In genomic region chr2:36048164-36048563, GRCm38 (mm10) we compare ENCODE assay signal across 8 mouse cellular contexts. TPM values are rescaled to one million over a fixed set of nuclear protein-coding genes. Genes with fewer than 3 reads are reported as not detected.
DNase-seq lines count a peak whose midpoint lies in the region; ATAC-seq and TF ChIP-seq lines count a peak whose summit lies in the region.

No protein-coding gene starts in this region.

- ATAC-seq in heart, embryonic 14.5 days (ENCODE audit: insufficient number of reproducible peaks, insufficient read depth, low FRiP score, low read depth), result no peak
- ATAC-seq in intestine, postnatal 0 days, result peak; percentile 74
- no peak for ATAC-seq in midbrain, postnatal 0 days (ENCODE audit: low FRiP score)

- H3K9ac ChIP-seq in heart, embryonic 14.5 days (ENCODE audit: low read length), result peak overlapping the region; percentile 96
- peak overlapping the region; percentile 79 for H3K9ac ChIP-seq in intestine, postnatal 0 days (ENCODE audit: low read depth, low read length)
- peak overlapping the region; percentile 91 for H3K9ac ChIP-seq in midbrain, postnatal 0 days (replicated peaks; ENCODE audit: low read length, poor library complexity, severe bottlenecking)

- H3K27ac ChIP-seq in heart, embryonic 14.5 days (replicated peaks in 1 of 2; ENCODE audit: control insufficient read depth in 1 of 2, insufficient read depth in 1 of 2, low read depth in 2 of 2, low read length in 2 of 2), result peak overlapping the region; percentile 64 to 80; a peak in 3 of 4 replicates
- peak overlapping the region; percentile 68 for H3K27ac ChIP-seq in intestine, postnatal 0 days (ENCODE audit: low read depth, low read length)
- 0 out of 2 replicates have a peak overlapping the region, but pooled peaks have one; percentile 9 for H3K27ac ChIP-seq in midbrain, postnatal 0 days (ENCODE audit: low read depth, low read length)

- DNase-seq in heart, postnatal 25 days (ENCODE audit: low spot score), result no peak
- DNase-seq in c-Kit-positive CD71-positive TER-119-negative erythroid progenitor cells, embryonic 14.5 days (ENCODE audit: low read depth), result peak; percentile 14
- no peak for DNase-seq in midbrain, postnatal 0 days (ENCODE audit: low spot score)
- no peak for DNase-seq in spleen, adult 12 weeks (ENCODE audit: low spot score)
- no peak for DNase-seq in testis, postnatal 10 days (ENCODE audit: low spot score)
- no peak for DNase-seq in spleen, postnatal 4 days (ENCODE audit: low spot score in 2 of 2)

- peak overlapping the region; percentile 75 for H3K4me2 ChIP-seq in heart, embryonic 14.5 days (ENCODE audit: low read length)
- H3K4me2 ChIP-seq in intestine, postnatal 0 days (replicated peaks; ENCODE audit: low read depth), result peak overlapping the region; percentile 82
- H3K4me2 ChIP-seq in midbrain, postnatal 0 days (ENCODE audit: low read depth, low read length, poor library complexity, severe bottlenecking), result peak overlapping the region; percentile 74

- H3K9me3 ChIP-seq in heart, embryonic 14.5 days (ENCODE audit: control insufficient read depth, low read length), result no peaks in the 10 kb centered on the region
- no peaks in the 10 kb centered on the region for H3K9me3 ChIP-seq in intestine, postnatal 0 days (ENCODE audit: control insufficient read depth)
- no peaks in the 10 kb centered on the region for H3K9me3 ChIP-seq in midbrain, postnatal 0 days (ENCODE audit: low read length)

- no peak for TF ChIP-seq CTCF in intestine, postnatal 0 days (IDR thresholded peaks at IDR 0.05; ENCODE audit: low read depth)
- no peak for TF ChIP-seq CTCF in midbrain, postnatal 0 days (IDR thresholded peaks at IDR 0.05)

- H3K4me1 ChIP-seq in heart, embryonic 14.5 days (ENCODE audit: control insufficient read depth in 2 of 2, insufficient read depth in 2 of 2, low read length in 2 of 2), result peaks cover 3 to 13% of the 10 kb centered on the region in 2 experiments
- peaks cover 2% of the 10 kb centered on the region; the same call in 1 of the 2 replicates for H3K4me1 ChIP-seq in intestine, postnatal 0 days (replicated peaks; ENCODE audit: control insufficient read depth, insufficient read depth, low read length)
- H3K4me1 ChIP-seq in midbrain, postnatal 0 days (ENCODE audit: insufficient read depth, low read length), result peaks cover 5% of the 10 kb centered on the region; the same call in 1 of the 2 replicates

- H3K36me3 ChIP-seq in heart, embryonic 14.5 days (ENCODE audit: control insufficient read depth, insufficient read depth, low read length), result peaks cover 36% of the 10 kb centered on the region
- H3K36me3 ChIP-seq in intestine, postnatal 0 days (ENCODE audit: control insufficient read depth, insufficient read depth), result peaks cover 13% of the 10 kb centered on the region; the same call in 1 of the 2 replicates
- peaks cover 10% of the 10 kb centered on the region for H3K36me3 ChIP-seq in midbrain, postnatal 0 days (ENCODE audit: insufficient read depth, low read length)

- intact Hi-C loops in heart, postnatal 25 days (cut with DNase I), result loop anchor here (5.0 kb wide), 1 partner anchor 89 kb away; the partner anchor contains the start of genes Mrrf and Rbm18

- H3K27me3 ChIP-seq in heart, embryonic 14.5 days (ENCODE audit: control insufficient read depth, insufficient read depth, low read length), result no peaks in the 10 kb centered on the region
- H3K27me3 ChIP-seq in intestine, postnatal 0 days (replicated peaks; ENCODE audit: control insufficient read depth, insufficient read depth, low read length), result no peaks in the 10 kb centered on the region
- H3K27me3 ChIP-seq in midbrain, postnatal 0 days (ENCODE audit: insufficient read depth, low read length), result no peaks in the 10 kb centered on the region

- peak overlapping the region; percentile 91 to 97 for H3K4me3 ChIP-seq in heart, embryonic 14.5 days (ENCODE audit: control insufficient read depth in 1 of 2, insufficient read depth in 1 of 2, low read depth in 1 of 2, low read length in 2 of 2)
- H3K4me3 ChIP-seq in intestine, postnatal 0 days (ENCODE audit: low read depth, low read length), result peak overlapping the region; percentile 74
- H3K4me3 ChIP-seq in midbrain, postnatal 0 days (ENCODE audit: low read depth, low read length), result peak overlapping the region; percentile 90

- 28% methylated on average over 8 of the region's 8 CpGs for WGBS in heart, embryonic 14.5 days
- 29% methylated on average over 8 of the region's 8 CpGs for WGBS in intestine, postnatal 0 days
- 71% methylated on average over 8 of the region's 8 CpGs for WGBS in midbrain, postnatal 0 days

RNA-seq across cellular contexts. Expression of gene Ndufa8, which starts 1.0 kb away (rescaled TPM):
- 464 and 494 TPM in 2 replicates for polyA plus RNA-seq in heart, embryonic 14.5 days (2014; fragmentation: Nextera tagmentation; extraction: Ambion mirVana)
- 100 to 1,000 TPM; 676 to 685 TPM for total RNA-seq in heart, postnatal 25 days (2021)
- polyA plus RNA-seq in intestine, postnatal 0 days (2015; fragmentation: Nextera tagmentation; extraction: Ambion mirVana), result 343 and 361 TPM in 2 replicates
- 87.4 and 95.2 TPM in 2 replicates for total RNA-seq in midbrain, postnatal 0 days (2014; rRNA removed)
- 339 and 388 TPM in 2 replicates for polyA plus RNA-seq in midbrain, postnatal 0 days (2015; fragmentation: Nextera tagmentation; extraction: Ambion mirVana)

RNA-seq across cellular contexts. Expression of gene Morn5, which starts 1.1 kb away (rescaled TPM):
- polyA plus RNA-seq in heart, embryonic 14.5 days (2014; fragmentation: Nextera tagmentation; extraction: Ambion mirVana), result not detected in 2 replicates
- not detected for total RNA-seq in heart, postnatal 25 days (2021)
- not detected in 2 replicates for polyA plus RNA-seq in intestine, postnatal 0 days (2015; fragmentation: Nextera tagmentation; extraction: Ambion mirVana)
- 1.4 and 3.8 TPM in 2 replicates for total RNA-seq in midbrain, postnatal 0 days (2014; rRNA removed)
- 2.1 and 3.5 TPM in 2 replicates for polyA plus RNA-seq in midbrain, postnatal 0 days (2015; fragmentation: Nextera tagmentation; extraction: Ambion mirVana)

RNA-seq across cellular contexts. Expression of gene Lhx6, which starts 57.0 kb away (rescaled TPM):
- polyA plus RNA-seq in heart, embryonic 14.5 days (2014; fragmentation: Nextera tagmentation; extraction: Ambion mirVana), result 1.5 and 1.6 TPM in 2 replicates
- 1 to 10 TPM; 5.1 to 5.6 TPM for total RNA-seq in heart, postnatal 25 days (2021)
- polyA plus RNA-seq in intestine, postnatal 0 days (2015; fragmentation: Nextera tagmentation; extraction: Ambion mirVana), result 0.58 and 0.61 TPM in 2 replicates
- 0.60 and 1.9 TPM in 2 replicates for total RNA-seq in midbrain, postnatal 0 days (2014; rRNA removed)
- 1.6 and 2.5 TPM in 2 replicates for polyA plus RNA-seq in midbrain, postnatal 0 days (2015; fragmentation: Nextera tagmentation; extraction: Ambion mirVana)

Comparison
In these comparisons a context has a peak if more than half of its experiments do, and no peak if none do; other contexts are left out.
1. H3K27ac ChIP-seq: peak in every context shown above with its lines; median percentile 72 in heart, embryonic 14.5 days; 68 in intestine, postnatal 0 days; 9 in midbrain, postnatal 0 days.